Mouse (Mus musculus) ES-Bruce4 (cell line): ENCODE results near the gene Cul7.

Experiments used
- CTCF ChIP-seq: IDR thresholded peaks from one replicate; pipeline ENCODE4 v1.8.1; 2011; ENCODE audit warnings: low read depth, low read length
- EP300 ChIP-seq: IDR thresholded peaks from 2 replicates; pipeline ENCODE4 v1.6.1; 2011; ENCODE audit warnings: low read depth, low read length; ENCODE audit not compliant: insufficient read depth
- POLR2A ChIP-seq: IDR thresholded peaks from one replicate; pipeline ENCODE4 v1.8.1; 2011; ENCODE audit warnings: low read length; ENCODE audit not compliant: insufficient read depth

DNA sequence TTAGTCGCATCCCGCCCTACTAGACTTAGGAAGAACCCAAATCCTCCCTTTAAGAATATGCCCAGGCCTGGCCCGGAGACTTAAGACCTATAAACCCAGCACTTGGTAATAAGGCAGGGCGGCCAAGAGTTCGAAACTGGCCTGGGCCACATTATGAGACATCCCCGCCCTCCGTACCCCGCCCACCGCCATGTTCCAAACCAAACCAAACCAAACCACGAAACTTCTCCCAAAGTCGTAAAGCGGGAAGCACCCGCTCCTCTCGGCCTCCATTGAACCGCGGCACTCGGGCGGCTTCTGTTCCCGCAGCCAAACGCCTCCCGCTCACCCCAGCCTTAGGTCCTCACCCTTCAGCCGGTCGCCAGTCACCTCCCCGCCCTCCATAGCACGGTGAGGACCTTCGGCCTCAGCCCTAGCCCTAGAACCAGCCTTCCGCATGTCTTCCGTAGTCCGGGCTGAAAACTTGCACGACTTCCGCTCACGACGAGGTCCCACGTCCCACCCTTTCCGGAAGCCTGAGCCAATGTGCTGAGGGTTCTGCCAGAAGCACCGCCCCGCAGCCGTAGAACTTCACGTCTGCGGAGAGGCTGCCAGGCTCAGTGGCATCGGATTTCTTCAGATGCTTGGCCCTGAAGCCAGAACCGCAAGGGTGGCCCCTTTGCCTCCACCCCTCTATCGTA lies 23.9 kb downstream of the Cul7 start, which contains the start of gene Rrp36:
- TF ChIP-seq EP300, result no peak
- no peak for TF ChIP-seq CTCF
- TF ChIP-seq POLR2A, result peak; percentile 69
